Mouse (Mus musculus): ENCODE measurements around the gene Krt83.
"Not testable (repeated sequence)": the region's sequence is repeated elsewhere in the genome, so short reads cannot be mapped to it uniquely, and the experiment has no call there.

The Krt83 gene

DNA sequence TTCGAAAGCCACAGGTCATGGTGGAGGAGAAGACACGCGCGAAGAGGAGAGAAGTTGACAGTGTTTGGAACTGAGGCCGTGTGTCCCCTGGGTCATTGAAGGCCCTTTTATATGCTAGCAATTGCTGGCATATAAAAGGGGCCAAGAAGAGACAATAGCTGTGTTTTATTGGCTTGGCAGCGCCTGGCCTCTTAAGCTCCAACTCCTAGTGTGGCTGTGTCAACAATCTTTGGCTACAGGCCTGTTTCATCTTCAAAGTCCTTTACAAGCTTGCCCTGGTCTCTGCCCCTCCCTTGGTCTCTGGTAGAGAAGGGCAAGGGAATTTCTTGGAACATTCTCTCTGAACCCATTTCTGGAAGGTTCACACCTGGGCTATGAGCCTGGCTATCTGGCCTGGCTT lies at the start of gene Krt83:
TSS of gene Krt83 (minus strand) at position 82 of the 400 bp plus-strand sequence.
- DNase-seq (ENCODE audit: low spot score), result no peak

DNA sequence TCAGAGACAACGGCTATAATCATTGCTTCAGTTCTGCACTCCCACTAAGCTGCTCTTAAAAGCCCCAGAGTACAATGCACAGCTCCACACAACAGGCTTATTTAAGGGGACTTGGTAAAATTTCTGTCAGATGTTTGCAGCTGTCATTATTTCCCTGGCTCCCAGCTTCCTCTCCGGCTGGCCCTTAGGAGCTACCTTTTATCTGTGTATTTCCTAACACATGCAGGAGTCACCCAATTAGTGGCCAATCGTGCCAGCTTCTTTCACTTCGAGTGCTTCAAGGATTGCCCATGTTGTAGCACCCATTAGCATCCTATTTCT lies 47.2 kb upstream of the Krt83 start:
- no peak for DNase-seq (ENCODE audit: low spot score)

DNA sequence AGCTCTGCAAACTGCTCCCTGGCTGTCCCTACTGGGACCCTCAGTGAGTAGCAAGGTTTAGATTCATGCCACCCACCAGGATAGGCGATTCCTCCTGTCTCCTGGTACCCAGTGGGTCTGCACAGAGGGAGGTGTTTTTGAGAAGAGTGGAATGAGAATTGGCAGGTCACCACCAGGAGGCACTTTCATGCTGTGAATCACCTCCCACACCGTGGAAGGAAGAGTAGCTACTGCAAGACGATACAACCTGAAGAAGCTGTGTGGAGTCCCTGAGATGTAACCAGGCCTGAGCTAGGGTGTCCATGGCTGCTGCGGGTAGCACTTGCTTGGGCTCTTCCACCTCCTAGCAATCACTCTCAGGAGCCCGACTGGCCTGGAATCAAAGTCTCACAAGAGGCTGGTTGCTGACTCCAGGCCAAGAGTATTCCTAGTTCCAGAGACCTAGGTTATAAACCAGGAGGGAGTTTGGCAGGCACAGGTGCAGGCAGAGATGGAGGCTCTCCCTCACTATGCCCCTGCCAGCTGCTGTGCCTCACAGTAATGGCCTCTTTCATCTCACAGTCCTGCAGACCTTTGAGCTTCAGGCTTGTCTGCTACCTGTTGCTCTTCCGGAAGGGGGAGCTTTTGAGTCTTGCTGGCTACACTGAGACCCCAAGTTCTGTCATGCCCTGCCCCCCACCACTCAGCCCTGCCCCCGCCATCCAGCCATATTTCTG lies 46.7 kb upstream of the Krt83 start:
- DNase-seq (ENCODE audit: low spot score), result peak; percentile 43

DNA sequence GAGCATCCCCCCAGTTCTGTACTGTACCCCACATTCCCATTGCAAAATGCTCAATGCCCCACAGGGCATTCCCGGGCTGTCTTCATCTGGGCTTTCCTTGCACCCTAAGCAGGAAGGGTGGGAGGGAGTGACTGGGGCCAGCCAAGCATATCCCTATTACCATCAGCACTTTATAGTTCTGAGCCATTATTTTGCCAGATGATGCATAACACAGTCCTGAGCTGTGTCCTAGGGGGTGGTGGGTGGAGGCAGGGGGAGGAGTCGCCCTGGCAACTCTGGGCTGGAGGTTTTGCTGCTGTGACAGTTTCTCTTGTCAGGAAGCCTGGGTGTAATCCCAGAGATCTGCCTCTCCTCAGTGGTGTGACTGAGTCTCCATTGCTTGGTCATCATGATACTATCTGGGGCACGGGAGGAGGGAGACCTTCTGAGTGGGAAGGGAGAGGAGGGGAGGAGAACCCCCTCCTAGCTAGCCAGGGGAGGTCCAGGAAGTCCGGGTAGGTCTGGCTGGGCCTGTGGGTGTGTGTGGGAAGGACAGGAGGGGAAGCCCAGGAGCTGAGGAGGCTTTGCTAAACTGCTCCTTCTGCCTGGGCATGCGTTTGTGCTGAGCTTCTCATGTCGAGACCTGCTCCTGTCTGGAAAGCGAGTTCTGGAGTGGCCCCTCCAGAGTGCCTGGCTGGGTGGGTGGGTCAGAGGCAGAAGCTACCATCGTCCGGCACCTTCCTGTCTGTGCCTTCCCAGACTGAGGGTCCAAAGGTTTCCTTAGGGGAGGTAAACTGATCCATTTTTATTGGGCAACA lies 44.9 kb upstream of the Krt83 start:
- DNase-seq (ENCODE audit: low spot score), result no peak

DNA sequence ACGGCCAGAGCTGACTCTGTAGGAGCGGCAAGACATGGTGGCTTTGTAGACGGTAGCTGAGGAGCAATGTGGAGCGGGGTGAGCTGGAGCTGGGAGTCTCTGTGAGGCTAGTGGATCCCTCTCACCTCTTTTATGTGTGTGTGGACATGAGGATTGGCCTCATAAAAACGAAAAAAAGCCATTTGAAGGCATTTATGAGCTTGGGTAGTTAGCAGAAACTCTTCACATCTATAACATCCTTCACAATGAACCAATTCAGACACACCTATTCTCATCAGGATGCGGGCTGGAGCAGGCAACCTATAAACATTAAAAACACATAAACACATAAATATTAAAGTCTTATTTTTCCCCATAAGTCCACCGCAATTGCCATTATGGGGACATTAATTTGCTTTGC lies 41.4 kb upstream of the Krt83 start, which contains the start of gene Krt84:
TSS of gene Krt84 (minus strand) at position 101 of the 400 bp plus-strand sequence.
- no peak for DNase-seq (ENCODE audit: low spot score)

DNA sequence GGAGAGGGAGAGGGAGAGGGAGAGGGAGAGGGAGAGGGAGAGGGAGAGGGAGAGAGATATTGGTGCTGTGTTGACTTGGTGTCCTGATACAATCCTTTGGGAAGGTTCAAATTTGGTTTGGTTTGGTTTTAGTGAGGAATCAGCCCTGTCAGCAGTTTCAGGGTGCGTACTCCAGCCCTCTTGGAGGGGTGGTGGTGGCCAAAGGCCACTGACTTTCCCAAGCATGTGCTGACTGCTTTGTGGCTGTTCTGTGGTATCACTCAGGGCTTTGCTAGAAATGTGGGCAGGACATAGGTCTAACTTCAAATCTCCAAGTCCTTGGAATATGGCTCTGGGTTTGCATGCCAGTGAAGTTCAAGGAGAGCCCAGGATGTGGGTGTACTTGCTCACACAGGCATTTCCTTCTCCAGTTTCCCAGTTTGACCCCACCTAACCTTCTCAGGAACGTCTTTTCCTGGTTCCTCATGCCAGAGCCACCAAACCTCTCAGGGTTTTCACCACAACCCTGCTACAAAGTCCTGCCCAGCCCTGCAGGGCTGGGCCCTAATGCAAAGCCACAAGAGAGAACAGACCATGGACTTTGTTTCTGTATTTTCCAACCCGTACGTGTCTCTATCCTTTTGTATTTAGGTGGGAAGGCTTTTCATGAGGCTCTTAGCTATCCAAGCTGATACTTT lies 31.4 kb upstream of the Krt83 start:
- DNase-seq (ENCODE audit: low spot score), result no peak

DNA sequence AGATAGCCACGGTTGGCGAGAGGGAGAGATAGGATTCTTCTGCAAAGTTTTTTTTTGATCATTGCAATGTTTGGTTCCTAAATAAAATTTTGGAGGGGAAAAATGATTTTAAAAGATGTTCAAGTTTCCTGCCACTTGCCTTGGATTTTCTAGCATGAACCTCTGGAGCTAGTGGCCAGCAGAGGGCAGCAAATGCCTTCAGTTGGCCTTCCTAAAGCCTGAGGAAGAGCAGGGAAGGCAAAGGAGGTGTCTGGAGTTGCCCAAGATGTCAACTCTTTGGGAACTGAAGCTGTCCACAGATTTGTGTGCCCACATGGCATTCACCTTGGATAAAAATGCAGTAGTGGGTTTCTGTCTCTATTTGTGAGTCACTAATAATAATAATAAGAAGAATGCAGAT lies 28.5 kb upstream of the Krt83 start:
- DNase-seq (ENCODE audit: low spot score), result peak; percentile 93

DNA sequence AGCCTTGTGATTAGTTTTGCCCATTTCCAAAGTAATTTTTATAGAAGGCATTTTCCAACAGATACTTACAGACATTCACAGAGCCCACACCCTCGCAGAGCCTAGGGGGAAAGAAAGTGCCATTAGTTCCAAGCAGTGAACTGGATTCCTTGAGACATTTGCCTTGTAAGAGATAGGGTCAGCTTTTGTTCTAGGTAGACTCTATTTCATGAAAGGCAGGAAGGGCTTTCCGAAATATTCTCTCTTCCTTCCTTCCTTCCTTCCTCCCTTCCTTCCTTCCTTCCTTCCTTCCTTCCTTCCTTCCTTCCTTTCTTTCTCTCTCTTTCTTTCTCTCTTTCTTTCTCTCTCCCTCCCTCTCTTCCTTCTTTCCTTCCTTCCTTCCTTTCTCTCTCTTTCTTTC lies 25.8 kb upstream of the Krt83 start, which contains the start of gene Gm49425:
TSS of gene Gm49425 (minus strand) at position 101 of the 400 bp plus-strand sequence.
- not testable (repeated sequence) for DNase-seq (ENCODE audit: low spot score)

DNA sequence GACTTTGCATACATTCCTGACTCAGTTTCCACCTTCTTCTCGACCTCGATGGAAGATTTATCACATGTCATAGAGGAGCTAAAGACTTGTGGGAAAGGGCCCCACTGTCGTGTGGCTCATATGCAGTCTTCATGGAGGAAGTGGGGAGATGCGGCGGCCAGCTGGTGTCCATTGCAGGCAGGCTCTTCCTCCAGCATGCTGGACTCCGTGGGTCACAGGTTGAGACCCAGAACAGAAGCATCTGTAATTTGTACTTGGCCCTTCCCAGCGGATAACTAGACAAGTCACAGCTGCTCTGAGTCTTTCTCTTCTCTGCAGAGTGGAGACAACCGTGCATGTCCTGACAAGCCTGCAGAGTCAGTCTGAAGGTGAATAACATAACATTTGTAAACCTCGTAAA lies 16.9 kb upstream of the Krt83 start:
- no peak for DNase-seq (ENCODE audit: low spot score)

DNA sequence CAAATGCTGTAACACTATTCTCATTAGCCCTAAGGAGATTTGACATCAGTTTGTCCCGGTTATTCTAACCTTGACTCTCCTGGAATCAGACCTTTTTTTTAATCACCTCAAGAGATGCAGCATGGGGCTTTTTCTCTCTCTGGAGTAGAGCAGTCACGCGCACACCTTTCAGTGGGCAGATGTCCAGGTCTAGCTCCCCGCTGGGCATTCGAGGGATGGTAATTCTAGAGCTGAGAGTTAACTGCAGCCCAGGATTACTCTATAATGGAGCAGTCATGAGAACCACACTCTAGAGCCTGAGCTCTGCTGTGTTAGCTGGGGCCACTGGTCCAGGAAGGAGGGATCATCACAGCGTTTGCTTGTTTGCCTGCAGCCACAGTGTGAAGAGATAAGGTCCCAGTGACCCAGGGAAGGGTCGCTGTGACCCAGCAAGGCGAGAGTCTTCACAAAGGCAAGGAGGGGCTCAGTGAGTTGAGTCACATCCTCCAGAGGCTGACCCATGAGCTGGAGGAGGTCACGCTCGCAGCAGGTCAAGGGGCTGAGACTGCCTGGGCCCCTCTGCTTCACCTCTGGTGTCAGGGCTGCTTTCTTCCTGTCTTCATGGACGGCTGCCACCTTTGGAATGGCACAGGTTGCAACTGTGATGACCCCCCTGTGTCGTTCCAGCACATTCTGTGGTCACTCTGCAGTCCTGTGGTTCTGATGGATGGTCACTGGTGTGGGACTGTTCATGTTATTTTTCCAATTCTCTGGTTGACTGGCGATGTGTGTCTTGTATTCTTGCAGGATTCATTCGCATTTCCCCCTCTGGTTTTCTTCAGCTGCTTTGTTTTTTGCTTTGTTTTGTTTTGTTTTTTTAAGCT lies 15.8 kb upstream of the Krt83 start:
- no peak for DNase-seq (ENCODE audit: low spot score)

DNA sequence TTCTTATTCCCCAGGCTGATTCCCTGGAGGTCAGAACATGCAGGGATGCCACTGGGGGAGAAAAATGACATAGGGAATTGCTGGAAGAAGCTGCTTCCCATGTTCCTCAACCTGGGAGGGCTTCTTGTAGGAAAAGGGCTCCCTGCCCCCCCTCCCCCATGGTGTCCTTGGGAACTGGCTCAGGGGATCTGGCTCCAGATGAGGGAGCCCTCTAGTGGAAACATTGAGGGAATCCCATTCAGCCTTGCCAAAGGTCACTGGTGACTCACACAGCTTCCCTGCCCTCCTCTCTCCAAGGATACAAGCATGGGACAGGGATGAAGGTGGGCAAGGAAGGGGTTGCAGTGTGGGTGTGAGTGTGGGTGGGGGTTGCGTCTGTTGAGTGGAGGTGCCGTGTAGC lies 5.9 kb upstream of the Krt83 start:
- DNase-seq (ENCODE audit: low spot score), result peak; percentile 63

DNA sequence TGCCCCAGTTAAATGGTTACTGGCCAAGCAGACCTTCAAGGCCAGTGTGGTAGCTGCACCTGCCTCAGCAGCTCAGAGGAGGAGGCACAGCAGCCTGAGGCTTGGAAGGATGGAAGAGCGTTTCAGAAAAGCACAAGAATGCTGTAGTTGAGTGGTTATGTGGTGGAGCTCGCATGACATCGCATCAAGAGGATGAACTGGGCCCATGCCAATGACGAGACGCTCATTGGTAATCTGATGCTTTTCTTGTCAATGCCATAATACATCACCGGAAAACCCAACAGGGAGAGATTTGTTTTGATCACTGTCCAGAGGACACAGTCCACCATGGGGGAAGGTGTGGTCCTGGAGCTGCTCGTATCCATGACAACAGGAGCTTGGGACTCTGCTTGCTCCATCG lies 4.0 kb upstream of the Krt83 start:
- no peak for DNase-seq (ENCODE audit: low spot score)

DNA sequence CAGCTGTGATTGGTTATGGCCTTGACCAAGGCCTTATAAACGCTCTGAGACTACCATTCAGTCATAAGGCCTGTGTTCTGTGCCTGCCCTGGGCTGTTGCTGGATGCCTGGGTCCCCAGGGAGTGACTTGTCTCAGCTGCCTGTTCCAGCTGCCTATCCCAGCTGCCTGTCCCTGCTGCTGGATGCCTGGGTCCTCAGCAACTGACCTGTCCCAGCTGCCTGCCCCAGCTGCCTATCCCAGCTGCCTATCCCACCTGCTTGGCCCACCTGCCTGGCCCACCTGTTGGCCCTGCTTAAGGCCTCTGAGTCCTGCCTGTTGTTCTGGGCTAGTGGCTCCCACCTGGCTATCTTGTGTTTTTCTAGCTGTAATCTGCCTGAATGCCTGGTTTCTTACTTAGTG lies 2.9 kb upstream of the Krt83 start:
- DNase-seq (ENCODE audit: low spot score), result no peak

DNA sequence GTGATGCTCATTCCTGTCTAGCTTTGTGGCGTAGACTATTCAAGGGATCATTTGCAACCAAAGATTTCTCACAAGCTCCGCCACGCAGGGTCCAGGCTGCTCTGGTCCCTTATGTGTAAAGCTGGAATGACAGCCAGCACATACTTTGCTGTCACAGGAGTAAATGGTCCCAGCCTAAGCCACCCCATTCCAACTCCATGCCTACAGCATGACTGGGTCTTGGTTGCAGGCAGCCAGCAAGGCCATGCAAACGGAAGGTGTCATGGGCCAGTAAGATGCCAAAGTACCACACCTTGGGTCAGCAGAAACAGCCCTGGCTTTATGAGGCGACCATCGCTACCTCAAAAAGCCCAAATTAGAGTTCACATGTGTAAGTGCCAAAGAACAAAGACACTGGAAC lies 2.4 kb upstream of the Krt83 start:
- DNase-seq (ENCODE audit: low spot score), result no peak

DNA sequence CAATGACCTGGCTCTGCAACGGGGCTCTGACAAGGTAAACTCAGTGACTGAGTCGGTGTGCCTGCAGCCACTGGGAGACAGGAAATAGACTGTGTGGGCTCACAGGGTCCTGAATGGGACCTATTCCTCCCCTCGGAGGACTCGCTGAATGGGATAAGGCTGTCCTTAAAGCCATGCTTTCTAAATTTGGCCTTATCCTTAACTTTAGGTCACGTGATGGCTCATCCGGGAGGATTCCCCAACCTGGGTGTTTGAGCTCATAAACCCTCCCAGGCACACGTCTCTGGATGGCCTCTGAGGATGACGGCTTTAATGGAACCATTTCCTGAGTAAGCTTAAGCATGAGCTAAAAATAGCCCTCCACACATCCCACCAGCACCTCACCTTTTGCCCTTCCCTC lies 1.4 kb upstream of the Krt83 start:
- no peak for DNase-seq (ENCODE audit: low spot score)

DNA sequence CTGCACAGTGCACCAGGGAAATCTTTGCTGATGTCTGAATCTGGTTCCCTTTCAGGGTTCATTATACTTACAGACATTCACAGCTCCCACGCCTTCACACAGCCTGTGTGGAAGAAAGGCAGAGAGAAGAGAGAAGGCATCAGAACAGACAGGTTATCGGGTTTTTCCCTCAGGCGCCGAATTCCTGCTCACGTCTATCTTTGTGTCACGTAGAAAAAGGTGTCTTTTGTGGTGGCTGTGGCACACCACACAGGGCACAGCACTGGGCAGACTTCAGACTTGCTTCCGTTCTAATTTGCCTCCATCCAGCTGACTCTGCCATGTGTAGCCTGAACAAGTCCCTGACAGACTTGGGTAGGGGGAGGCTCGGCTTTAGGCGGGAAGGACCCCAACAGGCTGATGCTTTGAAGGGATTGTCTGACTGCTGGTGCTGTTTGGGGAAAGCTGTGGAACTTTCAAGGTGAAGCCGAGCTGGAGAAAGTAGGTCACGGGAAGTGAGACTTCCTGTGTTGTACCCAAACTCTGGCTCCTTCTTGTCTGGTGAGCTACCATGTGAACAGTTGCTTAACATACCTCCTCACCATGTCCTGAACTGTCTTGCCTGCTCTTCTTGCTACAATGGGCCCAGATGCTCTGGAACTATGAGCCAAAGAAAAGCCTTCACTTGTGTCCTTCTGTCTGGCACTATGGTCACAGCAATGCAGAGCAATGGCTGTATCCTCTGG lies 5.2 kb downstream of the Krt83 start:
- no peak for DNase-seq (ENCODE audit: low spot score)

DNA sequence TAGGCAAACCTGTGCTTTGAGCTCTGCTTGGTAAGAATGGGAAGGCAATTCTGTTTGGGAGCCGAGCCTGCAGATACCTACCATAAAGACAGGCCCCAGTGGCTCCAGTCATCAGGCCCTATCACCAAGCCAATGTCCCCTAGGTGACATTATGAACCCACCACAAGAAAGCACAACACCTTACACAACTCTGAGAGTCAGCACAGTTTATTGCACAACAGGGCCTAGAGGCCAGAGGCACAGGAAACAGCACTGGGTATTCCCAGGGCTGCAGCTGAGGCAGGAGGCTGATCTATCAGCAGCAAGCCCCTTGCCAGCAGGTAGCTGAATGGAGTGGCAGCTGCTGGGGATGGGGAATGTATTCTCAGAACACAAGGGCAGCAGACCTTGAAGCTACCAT lies 6.4 kb downstream of the Krt83 start:
- DNase-seq (ENCODE audit: low spot score), result no peak

DNA sequence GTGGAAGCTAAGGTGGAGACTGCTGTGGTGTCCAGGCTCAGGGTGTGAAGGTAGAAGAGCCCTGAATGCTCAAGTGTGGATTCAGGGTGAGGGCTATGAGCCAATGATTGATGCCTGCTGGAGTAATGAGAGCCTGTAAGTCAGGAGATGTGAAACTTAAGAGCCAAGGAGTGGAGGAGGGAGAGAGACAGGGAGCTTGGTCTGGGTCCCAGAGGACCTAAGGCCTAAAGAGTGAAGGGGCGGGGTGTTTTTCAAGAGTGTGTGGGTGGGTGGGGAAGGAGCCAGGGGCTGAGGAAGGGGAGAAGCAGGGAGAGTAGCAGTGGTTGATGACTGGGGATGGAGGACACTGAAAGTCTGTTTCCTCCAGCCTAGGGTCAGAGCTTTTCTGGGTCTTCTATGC lies 7.7 kb downstream of the Krt83 start:
- DNase-seq (ENCODE audit: low spot score), result no peak

DNA sequence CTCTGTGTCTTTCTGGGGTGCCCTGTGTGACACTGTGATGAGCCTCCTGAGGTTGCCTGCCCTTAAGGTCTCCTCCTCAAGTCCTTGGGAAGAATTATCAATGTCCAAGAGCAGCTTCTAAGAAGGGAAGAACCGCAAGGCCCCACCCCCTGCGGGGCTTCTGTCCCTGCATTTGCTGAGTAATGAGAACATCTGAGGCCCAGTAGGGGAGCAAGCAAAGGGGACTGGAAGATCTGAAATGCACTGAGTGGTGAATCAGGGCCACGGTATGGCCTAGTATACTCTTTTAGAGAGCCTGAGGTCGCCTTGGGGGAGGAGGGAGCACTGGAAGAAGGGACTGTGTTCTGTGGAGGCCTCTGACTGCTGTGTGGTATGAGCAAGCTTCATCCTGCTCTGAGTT lies 9.3 kb downstream of the Krt83 start:
- DNase-seq (ENCODE audit: low spot score), result peak; percentile 33

DNA sequence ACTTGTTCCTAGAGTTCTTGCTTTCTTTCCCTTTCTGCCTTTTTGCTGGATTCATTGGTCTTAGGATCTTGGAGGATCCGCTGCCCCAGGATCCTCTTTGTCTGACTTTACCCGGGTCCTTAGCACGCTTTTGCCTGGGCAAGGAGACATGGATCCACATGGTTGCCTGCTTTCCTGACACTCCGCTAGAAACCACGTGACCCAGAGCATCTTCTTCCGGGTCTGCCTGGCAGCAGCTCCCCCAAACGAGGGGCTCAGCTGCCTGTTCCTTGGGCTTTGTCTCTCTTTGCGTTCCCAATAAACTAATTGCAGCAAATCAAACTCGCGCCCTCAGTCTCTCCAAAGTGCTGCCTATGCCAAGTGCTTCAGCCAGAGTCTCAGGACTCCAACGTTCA lies 11.6 kb downstream of the Krt83 start:
- peak; percentile 33 for DNase-seq (ENCODE audit: low spot score)

DNA sequence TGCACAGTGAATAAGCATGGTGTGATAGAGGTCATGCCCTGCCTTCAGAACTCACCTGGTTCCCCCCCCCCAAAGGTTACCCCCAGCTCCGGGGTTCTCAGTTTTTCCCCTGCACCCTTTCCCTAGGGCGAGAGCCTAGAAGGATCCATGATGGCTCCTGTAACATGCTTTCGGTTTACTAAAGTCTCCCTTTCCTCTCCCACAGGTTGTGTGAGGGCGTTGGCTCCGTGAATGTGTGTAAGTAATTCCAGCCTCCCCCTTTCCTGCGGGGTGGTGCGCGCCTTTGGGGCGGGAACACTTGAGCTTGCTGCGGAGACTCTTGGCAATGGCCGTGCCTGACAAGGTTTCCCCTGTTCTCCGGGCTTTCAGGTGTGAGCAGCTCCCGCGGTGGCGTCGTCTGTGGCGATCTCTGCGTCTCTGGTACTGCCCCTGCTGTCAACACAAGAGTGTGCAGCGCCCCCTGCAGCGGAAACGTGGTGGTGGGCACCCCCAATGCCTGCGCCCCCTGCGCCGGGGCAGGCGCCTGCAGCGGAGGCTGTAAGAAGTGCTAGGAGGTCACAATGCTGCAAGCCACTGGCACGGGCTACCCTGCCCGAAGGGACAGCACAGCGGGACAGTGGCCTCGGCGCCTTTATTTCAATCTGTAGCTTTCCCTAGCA lies 12.2 kb downstream of the Krt83 start:
- DNase-seq (ENCODE audit: low spot score), result peak; percentile 70

Data from retina, embryonic 14.5 days (tissue).